In genomic region chr12:85092214-85092613, GRCm38 (mm10) we compare ENCODE assay signal across 8 mouse cellular contexts. TPM values are rescaled to one million over a fixed set of nuclear protein-coding genes. Genes with fewer than 3 reads are reported as not detected.
DNase-seq lines count a peak whose midpoint lies in the region; ATAC-seq lines count a peak whose summit lies in the region.

No protein-coding gene starts in this region.

- ATAC-seq in midbrain, embryonic 16.5 days, result no peak
- ATAC-seq in intestine, embryonic 16.5 days, result 0 out of 2 replicates have a peak, but pooled peaks have one; percentile 47
- no peak for ATAC-seq in liver, embryonic 13.5 days (ENCODE audit: low read depth)

- peaks cover 8% of the 10 kb centered on the region for H3K4me1 ChIP-seq in midbrain, embryonic 10.5 days
- H3K4me1 ChIP-seq in midbrain, embryonic 16.5 days (ENCODE audit: control insufficient read depth, insufficient read depth, low read length), result no peaks in the 10 kb centered on the region
- H3K4me1 ChIP-seq in intestine, embryonic 16.5 days (ENCODE audit: control insufficient read depth, insufficient read depth, low read length), result peaks cover 4% of the 10 kb centered on the region; the same call in 1 of the 2 replicates
- peaks cover 31% of the 10 kb centered on the region for H3K4me1 ChIP-seq in liver, embryonic 13.5 days (replicated peaks)

- H3K27ac ChIP-seq in midbrain, embryonic 10.5 days (replicated peaks), result no peak overlapping the region
- no peak overlapping the region for H3K27ac ChIP-seq in midbrain, embryonic 16.5 days (ENCODE audit: low read length)
- H3K27ac ChIP-seq in intestine, embryonic 16.5 days (ENCODE audit: low read length), result no peak overlapping the region
- no peak overlapping the region for H3K27ac ChIP-seq in liver, embryonic 13.5 days

- no peaks in the 10 kb centered on the region for H3K27me3 ChIP-seq in midbrain, embryonic 10.5 days (ENCODE audit: low read depth, poor library complexity, severe bottlenecking)
- no peaks in the 10 kb centered on the region for H3K27me3 ChIP-seq in midbrain, embryonic 16.5 days (ENCODE audit: control insufficient read depth, insufficient read depth, low read depth, low read length)
- no peaks in the 10 kb centered on the region for H3K27me3 ChIP-seq in intestine, embryonic 16.5 days (replicated peaks; ENCODE audit: control insufficient read depth, insufficient read depth, low read length)
- H3K27me3 ChIP-seq in liver, embryonic 13.5 days, result no peaks in the 10 kb centered on the region

- H3K4me2 ChIP-seq in midbrain, embryonic 16.5 days (ENCODE audit: low read length), result no peak overlapping the region
- no peak overlapping the region for H3K4me2 ChIP-seq in intestine, embryonic 16.5 days (ENCODE audit: low read depth, low read length)
- H3K4me2 ChIP-seq in liver, embryonic 13.5 days, result no peak overlapping the region

- H3K4me3 ChIP-seq in midbrain, embryonic 10.5 days, result no peak overlapping the region
- H3K4me3 ChIP-seq in midbrain, embryonic 16.5 days (ENCODE audit: low read depth, low read length), result no peak overlapping the region
- no peak overlapping the region for H3K4me3 ChIP-seq in intestine, embryonic 16.5 days (ENCODE audit: low read length)
- no peak overlapping the region for H3K4me3 ChIP-seq in liver, embryonic 13.5 days (replicated peaks)

- WGBS in midbrain, embryonic 10.5 days, result 9% methylated on average over 3 of the region's 3 CpGs
- WGBS in midbrain, embryonic 16.5 days, result 9% methylated on average over 3 of the region's 3 CpGs
- WGBS in intestine, embryonic 16.5 days, result 7% methylated on average over 3 of the region's 3 CpGs
- 2% methylated on average over 3 of the region's 3 CpGs for WGBS in liver, embryonic 13.5 days (ENCODE audit: insufficient replicate concordance)

- no peak overlapping the region for H3K9ac ChIP-seq in midbrain, embryonic 16.5 days (ENCODE audit: low read depth, low read length)
- no peak overlapping the region for H3K9ac ChIP-seq in intestine, embryonic 16.5 days (ENCODE audit: low read depth, low read length)
- no peak overlapping the region for H3K9ac ChIP-seq in liver, embryonic 13.5 days

- H3K9me3 ChIP-seq in midbrain, embryonic 10.5 days (replicated peaks), result peaks cover 5% of the 10 kb centered on the region; the same call in 1 of the 2 replicates
- no peaks in the 10 kb centered on the region for H3K9me3 ChIP-seq in midbrain, embryonic 16.5 days (replicated peaks; ENCODE audit: control insufficient read depth, low read length, poor library complexity, severe bottlenecking)
- no peaks in the 10 kb centered on the region for H3K9me3 ChIP-seq in intestine, embryonic 16.5 days (ENCODE audit: control insufficient read depth, low read length)
- 0 out of 2 replicates have a peak, but pooled peaks cover 2% of the 10 kb centered on the region for H3K9me3 ChIP-seq in liver, embryonic 13.5 days (replicated peaks)

- peak; percentile 54 for DNase-seq in midbrain, embryonic 10.5 days (ENCODE audit: low spot score)
- DNase-seq in adipocyte (ENCODE audit: low spot score), result peak; percentile 69
- DNase-seq in embryo, embryonic 11 days, result peak; percentile 85
- DNase-seq in liver, embryonic 13.5 days, result peak; percentile 48
- DNase-seq in retina, embryonic 14.5 days (ENCODE audit: low spot score), result peak; percentile 80
- DNase-seq in urinary bladder, postnatal 36 days (ENCODE audit: low spot score in 2 of 2), result peak; percentile 24 to 44

- peaks cover 27% of the 10 kb centered on the region for H3K36me3 ChIP-seq in midbrain, embryonic 10.5 days
- H3K36me3 ChIP-seq in midbrain, embryonic 16.5 days (ENCODE audit: control insufficient read depth, insufficient read depth, low read length), result no peaks in the 10 kb centered on the region; the same call in 1 of the 2 replicates
- peaks cover 10% of the 10 kb centered on the region for H3K36me3 ChIP-seq in intestine, embryonic 16.5 days (ENCODE audit: control insufficient read depth, insufficient read depth, low read length)
- H3K36me3 ChIP-seq in liver, embryonic 13.5 days, result peaks cover 25% of the 10 kb centered on the region

RNA-seq across cellular contexts. Expression of gene Prox2, which starts 18.3 kb away (rescaled TPM):
- 2.3 and 3.5 TPM in 2 replicates for polyA plus RNA-seq in midbrain, embryonic 10.5 days (2016; fragmentation: Nextera tagmentation; extraction: Ambion mirVana)
- polyA plus RNA-seq in midbrain, embryonic 16.5 days (2015; fragmentation: Nextera tagmentation; extraction: Ambion mirVana), result 1.2 and 1.9 TPM in 2 replicates
- polyA plus RNA-seq in intestine, embryonic 16.5 days (2015; fragmentation: Nextera tagmentation; extraction: Ambion mirVana), result 1.7 and 2.3 TPM in 2 replicates
- 3.0 and 3.1 TPM in 2 replicates for polyA plus RNA-seq in liver, embryonic 13.5 days (2015; fragmentation: Nextera tagmentation; extraction: Ambion mirVana)

RNA-seq across cellular contexts. Expression of gene Dlst, which starts 18.4 kb away (rescaled TPM):
- 110 and 111 TPM in 2 replicates for polyA plus RNA-seq in midbrain, embryonic 10.5 days (2016; fragmentation: Nextera tagmentation; extraction: Ambion mirVana)
- 103 and 104 TPM in 2 replicates for polyA plus RNA-seq in midbrain, embryonic 16.5 days (2015; fragmentation: Nextera tagmentation; extraction: Ambion mirVana)
- 146 and 158 TPM in 2 replicates for polyA plus RNA-seq in intestine, embryonic 16.5 days (2015; fragmentation: Nextera tagmentation; extraction: Ambion mirVana)
- polyA plus RNA-seq in liver, embryonic 13.5 days (2015; fragmentation: Nextera tagmentation; extraction: Ambion mirVana), result 80.7 and 93.4 TPM in 2 replicates

RNA-seq across cellular contexts. Expression of gene Rps6kl1, which starts 58.9 kb away (rescaled TPM):
- 1.7 and 2.6 TPM in 2 replicates for polyA plus RNA-seq in midbrain, embryonic 10.5 days (2016; fragmentation: Nextera tagmentation; extraction: Ambion mirVana)
- 39.3 and 43.3 TPM in 2 replicates for polyA plus RNA-seq in midbrain, embryonic 16.5 days (2015; fragmentation: Nextera tagmentation; extraction: Ambion mirVana)
- 2.4 TPM in 2 replicates for polyA plus RNA-seq in intestine, embryonic 16.5 days (2015; fragmentation: Nextera tagmentation; extraction: Ambion mirVana)
- 0.73 and 0.74 TPM in 2 replicates for polyA plus RNA-seq in liver, embryonic 13.5 days (2015; fragmentation: Nextera tagmentation; extraction: Ambion mirVana)

Comparison
In these comparisons a context has a peak if more than half of its experiments do, and no peak if none do; other contexts are left out.
1. RNA of gene Rps6kl1, which starts 58.9 kb away (polyA plus RNA-seq): 39.3 to 43.3 TPM in midbrain, embryonic 16.5 days; 2.4 TPM in intestine, embryonic 16.5 days, 1.7 to 2.6 TPM in midbrain, embryonic 10.5 days and 0.73 to 0.74 TPM in liver, embryonic 13.5 days; every median in the first group is over 10 times any median in the second.
2. DNase-seq: peak in every context shown above with its lines; median percentile 85 in embryo, embryonic 11 days; 80 in retina, embryonic 14.5 days; 69 in adipocyte; 54 in midbrain, embryonic 10.5 days; 48 in liver, embryonic 13.5 days; 34 in urinary bladder, postnatal 36 days.